Mouse (Mus musculus) heart, embryonic 14.5 days (tissue): ENCODE measurements at regions not wholly inside any gene's neighbourhood (a gene's known extent, or its start where the extent isn't known, plus 50 kb on each side); places are given as distances from the start of the nearest gene placed in this dataset.
"Not testable (repeated sequence)": the region's sequence is repeated elsewhere in the genome, so short reads cannot be mapped to it uniquely, and the experiment has no call there.

Source experiments
- ATAC-seq: fragments of 200-750 bp; cut with Nextera tagmentation; 2 replicates; pipeline ENCODE4 v1.8.0; 2017; ENCODE audit warnings: low read depth, moderate TSS enrichment; ENCODE audit not compliant: insufficient number of reproducible peaks, insufficient read depth, low FRiP score
- H3K27ac ChIP-seq, 2 experiments: fragments of 200-500 bp in 1 of 2; fragments of 300-500 bp in 1 of 2; sonication (generic) in 1 of 2; replicated peaks in 1 of 2; 2 replicates each; pipeline ENCODE4 v1.5.1; 2012 to 2014; ENCODE audit warnings: low read depth in 2 of 2, low read length in 2 of 2, control low read depth in 1 of 2, mild to moderate bottlenecking in 1 of 2, mixed read lengths in 1 of 2; ENCODE audit not compliant: control insufficient read depth in 1 of 2, insufficient read depth in 1 of 2
- H3K27me3 ChIP-seq: fragments of 300-500 bp; sonication (generic); 2 replicates; pipeline ENCODE4 v1.6.1; 2014; ENCODE audit warnings: mild to moderate bottlenecking, low read length, control low read depth; ENCODE audit not compliant: control insufficient read depth, insufficient read depth
- H3K36me3 ChIP-seq: fragments of 300-500 bp; sonication (generic); 2 replicates; pipeline ENCODE4 v1.6.1; 2014; ENCODE audit warnings: mild to moderate bottlenecking, control low read depth, low read length, mixed read lengths; ENCODE audit not compliant: control insufficient read depth, insufficient read depth
- H3K4me1 ChIP-seq, 2 experiments: fragments of 200-500 bp in 1 of 2; fragments of 300-500 bp in 1 of 2; sonication (generic) in 1 of 2; 2 replicates each; pipeline ENCODE4 v1.6.1; 2012 to 2014; ENCODE audit warnings: low read length in 2 of 2, control low read depth in 1 of 2, mixed read lengths in 1 of 2; ENCODE audit not compliant: control insufficient read depth in 2 of 2, insufficient read depth in 2 of 2
- H3K4me2 ChIP-seq: fragments of 300-500 bp; sonication (generic); 2 replicates; pipeline ENCODE4 v1.6.1; 2014; ENCODE audit warnings: mild to moderate bottlenecking, low read length
- H3K4me3 ChIP-seq, 2 experiments: fragments of 200-500 bp in 1 of 2; fragments of 300-500 bp in 1 of 2; sonication (generic) in 1 of 2; 2 replicates each; pipeline ENCODE4 v1.5.1; 2012 to 2014; ENCODE audit warnings: low read length in 2 of 2, mild to moderate bottlenecking in 2 of 2, control low read depth in 1 of 2, low read depth in 1 of 2, moderate library complexity in 1 of 2; ENCODE audit not compliant: control insufficient read depth in 1 of 2, insufficient read depth in 1 of 2
- H3K9ac ChIP-seq: fragments of 300-500 bp; sonication (generic); 2 replicates; pipeline ENCODE4 v1.6.1; 2014; ENCODE audit warnings: mild to moderate bottlenecking, low read length
- H3K9me3 ChIP-seq: fragments of 300-500 bp; sonication (generic); 2 replicates; pipeline ENCODE4 v1.6.1; 2016; ENCODE audit warnings: low read length, control low read depth; ENCODE audit not compliant: control insufficient read depth
- WGBS: fragments of 180-500 bp; shearing (Covaris S2); extraction: QIAGEN DNeasy Blood & Tissue Kit; methylation state at CpG from one replicate; pipeline ENCODE4 v1.1.7; 2014; 5-methylcytosine and 5-hydroxymethylcytosine counted together

- Histone ChIP-seq H3K27ac (no peak overlapping the region), H3K36me3 (no peaks in the 10 kb centered on the region), H3K9ac (no peak overlapping the region), H3K4me1 (no peaks in the 10 kb centered on the region), H3K4me2 (no peak overlapping the region), H3K4me3 (no peak overlapping the region), H3K27me3 (no peaks in the 10 kb centered on the region), H3K9me3 (no peaks in the 10 kb centered on the region)
- WGBS = 76% methylated on average over 3 of the region's 3 CpGs
- ATAC-seq = no peak
These were observed 491.6 kb upstream of the Igfbp3 start for GRCm38 (mm10) chr11:7705312-7705764.

- no peaks in the 10 kb centered on the region for H3K9me3 ChIP-seq
- no peak for ATAC-seq
- no peaks in the 10 kb centered on the region for H3K27me3 ChIP-seq
- WGBS = 81% methylated on average over 1 of the region's 1 CpGs
- no peak overlapping the region for H3K9ac ChIP-seq
- no peak overlapping the region for H3K4me2 ChIP-seq
- H3K4me3 ChIP-seq = no peak overlapping the region
- no peak overlapping the region for H3K27ac ChIP-seq
- H3K4me1 ChIP-seq = no peaks in the 10 kb centered on the region
- H3K36me3 ChIP-seq = no peaks in the 10 kb centered on the region
These were observed 483.9 kb upstream of the Igfbp3 start for GRCm38 (mm10) chr11:7697591-7697990.

- not testable (repeated sequence) for H3K4me1 ChIP-seq, H3K27me3 ChIP-seq, H3K4me2 ChIP-seq, ATAC-seq, H3K27ac ChIP-seq, H3K9me3 ChIP-seq, H3K9ac ChIP-seq, H3K4me3 ChIP-seq, H3K36me3 ChIP-seq
- WGBS = 66% methylated on average over 3 of the region's 3 CpGs
These were observed 476.0 kb upstream of the Igfbp3 start for GRCm38 (mm10) chr11:7689701-7690100.

DNA sequence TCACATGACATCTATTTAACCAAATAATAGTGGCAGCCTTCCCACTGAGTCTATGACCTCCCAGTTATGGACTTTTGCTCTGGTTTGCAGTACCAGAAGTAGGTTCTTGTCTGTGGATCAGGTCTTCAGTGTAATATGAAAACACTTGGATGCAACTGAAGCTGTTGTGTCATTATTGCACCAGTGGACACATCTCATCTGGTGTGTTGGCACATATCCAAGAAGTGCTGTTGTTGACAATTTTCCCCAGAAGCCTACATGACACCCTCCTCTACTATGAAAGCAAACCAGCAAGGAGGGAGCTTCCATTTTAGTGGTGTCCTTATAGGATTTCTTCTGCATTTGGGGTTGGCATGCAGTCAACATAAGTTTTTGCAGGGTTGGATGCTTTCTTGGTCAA lies 459.1 kb upstream of the Igfbp3 start:
- Histone ChIP-seq H3K36me3 (no peaks in the 10 kb centered on the region), H3K4me2 (no peak overlapping the region)

GRCm38 (mm10) chr11:7630637-7631036 lies 416.9 kb upstream of the Igfbp3 start:
- H3K4me3 ChIP-seq = no peak overlapping the region
- H3K9ac ChIP-seq = no peak overlapping the region
- no peaks in the 10 kb centered on the region for H3K4me1 ChIP-seq
- H3K27me3 ChIP-seq = no peaks in the 10 kb centered on the region
- H3K9me3 ChIP-seq = no peaks in the 10 kb centered on the region
- no peaks in the 10 kb centered on the region for H3K36me3 ChIP-seq
- H3K27ac ChIP-seq = no peak overlapping the region
- no peak overlapping the region for H3K4me2 ChIP-seq
- no peak for ATAC-seq

More for the DNA sequence above, 459.1 kb upstream of the Igfbp3 start:
- Histone ChIP-seq H3K4me3 (no peak overlapping the region), H3K9me3 (no peaks in the 10 kb centered on the region), H3K4me1 (no peaks in the 10 kb centered on the region), H3K27ac (no peak overlapping the region), H3K27me3 (no peaks in the 10 kb centered on the region), H3K9ac (no peak overlapping the region)
- ATAC-seq = no peak

- no peak overlapping the region for H3K4me2 ChIP-seq
These were observed 411.5 kb upstream of the Igfbp3 start for GRCm38 (mm10) chr11:7625256-7625655.

GRCm38 (mm10) chr11:7620320-7620719 lies 406.6 kb upstream of the Igfbp3 start:
- Histone ChIP-seq H3K9ac (no peak overlapping the region), H3K27ac (no peak overlapping the region), H3K4me3 (no peak overlapping the region), H3K27me3 (no peaks in the 10 kb centered on the region), H3K4me1 (no peaks in the 10 kb centered on the region), H3K4me2 (no peak overlapping the region), H3K36me3 (no peaks in the 10 kb centered on the region), H3K9me3 (no peaks in the 10 kb centered on the region)
- 71% methylated on average over 6 of the region's 6 CpGs for WGBS
- no peak for ATAC-seq

More at GRCm38 (mm10) chr11:7625256-7625655, 411.5 kb upstream of the Igfbp3 start:
- Histone ChIP-seq H3K9me3 (no peaks in the 10 kb centered on the region), H3K27me3 (no peaks in the 10 kb centered on the region), H3K4me3 (no peak overlapping the region), H3K9ac (no peak overlapping the region), H3K36me3 (no peaks in the 10 kb centered on the region), H3K27ac (no peak overlapping the region), H3K4me1 (no peaks in the 10 kb centered on the region)
- 69% methylated on average over 3 of the region's 3 CpGs for WGBS
- ATAC-seq = no peak

DNA sequence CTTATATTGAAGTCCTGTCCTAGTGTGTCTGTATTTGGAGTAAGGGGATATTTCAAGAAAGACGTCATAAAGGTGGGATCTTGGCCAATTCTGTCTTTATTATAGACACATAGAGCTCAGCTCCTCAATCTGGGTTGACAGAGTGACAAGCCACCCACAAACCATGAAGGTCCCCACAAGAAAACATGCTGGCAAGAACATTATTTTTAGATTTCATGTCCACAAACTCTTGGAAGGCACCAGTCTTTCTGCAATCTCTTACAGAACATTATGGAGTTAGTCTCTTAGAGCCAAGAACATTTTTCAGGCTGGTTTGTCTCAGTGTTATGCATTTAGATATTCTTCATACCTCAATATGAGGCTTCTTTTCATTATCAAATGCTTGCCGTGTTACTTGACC lies 397.0 kb upstream of the Igfbp3 start:
- no peak for ATAC-seq
- H3K4me2 ChIP-seq = no peak overlapping the region
- H3K4me3 ChIP-seq = no peak overlapping the region
- H3K27me3 ChIP-seq = no peaks in the 10 kb centered on the region
- H3K27ac ChIP-seq = no peak overlapping the region
- no peaks in the 10 kb centered on the region for H3K4me1 ChIP-seq
- H3K36me3 ChIP-seq = no peaks in the 10 kb centered on the region
- H3K9ac ChIP-seq = no peak overlapping the region
- 74% methylated on average over 2 of the region's 2 CpGs for WGBS
- H3K9me3 ChIP-seq = no peaks in the 10 kb centered on the region
